Mouse (Mus musculus) CD4-positive naive resting alpha-beta T cell, adult 76 days (primary cell): Measurements from ENCODE around the gene Zfp982. TPM values are rescaled to one million over a fixed set of nuclear protein-coding genes. Genes with fewer than 3 reads are reported as not detected.

ENCODE experiments used
- total RNA-seq: library from RNA; stranded (reverse); gene quantifications from one replicate; pipeline ENCODE4 v1.2.4, GENCODE M21; 2023

The Zfp982 gene
- total RNA-seq = not detected

GRCm38 (mm10) chr4:147492117-147492516, at the start of gene Zfp982:
TSS of gene Zfp982 (plus strand) at chr4:147492417.

GRCm38 (mm10) chr4:147539918-147540317, 47.7 kb downstream of the Zfp982 start, which contains the start of gene Gm16503:
TSS of gene Gm16503 (plus strand) at chr4:147540218.

GRCm38 (mm10) chr4:147553071-147553470, 60.9 kb downstream of the Zfp982 start, which contains the start of gene Zfp985:
TSS of gene Zfp985 (plus strand) at chr4:147553277.

Other genes starting within 250 kb of the Zfp982 start
- gene Zfp988, start 186.7 kb upstream of the Zfp982 start, total RNA-seq = 0.21 TPM
- 1.3 TPM for gene Zfp978, start 131.1 kb upstream of the Zfp982 start, total RNA-seq
- gene Gm16503, start 47.8 kb downstream of the Zfp982 start, total RNA-seq = not detected
- gene Zfp985, start 60.9 kb downstream of the Zfp982 start, total RNA-seq = 0.29 TPM
- gene Zfp979, start 150.1 kb downstream of the Zfp982 start, total RNA-seq = not detected
- gene Zfp534, start 210.1 kb downstream of the Zfp982 start, total RNA-seq = 0.32 TPM